Mouse (Mus musculus) heart, postnatal 36 days (tissue): Measurements from ENCODE around the gene Ifi35. TPM values are rescaled to one million over a fixed set of nuclear protein-coding genes. Genes with fewer than 3 reads are reported as not detected.
"Not testable (repeated sequence)": the region's sequence is repeated elsewhere in the genome, so short reads cannot be mapped to it uniquely, and the experiment has no call there.

Experiments
- DNase-seq, 2 experiments: peaks; one replicate each; pipeline ENCODE4 v3.0.0; 2021 to 2022
- intact Hi-C: fragments of 180-260 bp; cut with DNase I; formaldehyde crosslinking; loops from one replicate; pipeline ENCODE4 v1.15.1; 2025
- total RNA-seq, 2 experiments: library from RNA; stranded (reverse); gene quantifications; 2 replicates each; pipeline ENCODE4 v1.2.3; 2021

Gene Ifi35
- total RNA-seq: 10 to 100 TPM; 13.3 to 15.6 TPM

DNA sequence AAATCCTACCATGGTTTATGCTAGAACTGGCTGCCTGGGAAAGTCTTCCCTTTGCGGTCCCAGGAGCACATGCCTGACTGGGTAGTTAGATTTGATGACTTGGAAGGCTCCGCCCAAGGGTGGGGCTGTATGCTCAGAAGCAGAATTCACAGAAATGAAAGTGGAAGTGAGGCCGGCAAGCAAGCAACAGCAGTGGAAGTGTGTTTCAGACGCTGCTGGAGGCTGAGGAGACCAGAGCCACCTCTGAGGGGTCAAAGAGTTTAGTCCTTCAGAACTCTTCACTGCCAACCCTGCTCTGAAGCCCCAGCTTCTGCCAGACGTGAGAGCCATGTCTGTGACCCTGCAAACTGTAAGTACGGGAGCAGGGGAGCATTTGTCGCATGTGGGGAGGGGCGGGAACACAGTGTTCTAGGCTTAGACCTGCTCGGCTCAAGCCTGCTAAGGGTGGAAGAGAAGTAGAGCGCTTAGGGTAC is at the start of gene Ifi35:
Gene Ifi35 (plus strand): TSS at position 134 of the 473 bp plus-strand sequence.
- intact Hi-C loops: no loop called here

DNA sequence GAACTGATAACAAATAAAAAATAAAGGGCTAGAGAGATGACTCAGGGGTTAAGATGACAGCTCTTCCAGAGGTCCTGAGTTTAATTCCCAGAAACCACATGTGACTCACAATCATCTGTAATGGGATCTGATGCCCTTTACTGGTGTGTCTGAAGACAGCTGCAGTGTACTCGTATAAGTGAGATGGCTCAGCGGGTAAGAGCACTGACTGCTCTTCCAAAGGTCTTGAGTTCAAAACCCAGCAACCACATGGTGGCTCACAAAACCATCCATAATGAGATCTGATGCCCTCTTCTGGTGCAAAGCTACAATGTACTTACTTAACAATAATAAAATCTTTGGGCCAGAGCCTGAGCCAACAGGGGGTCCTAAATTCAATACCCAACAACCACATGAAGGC is 32.9 kb upstream of the Ifi35 start:
- intact Hi-C loops: no loop called here
- no peak for DNase-seq

More for the DNA sequence above, at the start of gene Ifi35:
- peak; percentile 80 for DNase-seq

GRCm38 (mm10) chr11:101416433-101417100 is 31.6 kb upstream of the Ifi35 start:
- no peak for DNase-seq
- intact Hi-C loops: no loop called here

DNA sequence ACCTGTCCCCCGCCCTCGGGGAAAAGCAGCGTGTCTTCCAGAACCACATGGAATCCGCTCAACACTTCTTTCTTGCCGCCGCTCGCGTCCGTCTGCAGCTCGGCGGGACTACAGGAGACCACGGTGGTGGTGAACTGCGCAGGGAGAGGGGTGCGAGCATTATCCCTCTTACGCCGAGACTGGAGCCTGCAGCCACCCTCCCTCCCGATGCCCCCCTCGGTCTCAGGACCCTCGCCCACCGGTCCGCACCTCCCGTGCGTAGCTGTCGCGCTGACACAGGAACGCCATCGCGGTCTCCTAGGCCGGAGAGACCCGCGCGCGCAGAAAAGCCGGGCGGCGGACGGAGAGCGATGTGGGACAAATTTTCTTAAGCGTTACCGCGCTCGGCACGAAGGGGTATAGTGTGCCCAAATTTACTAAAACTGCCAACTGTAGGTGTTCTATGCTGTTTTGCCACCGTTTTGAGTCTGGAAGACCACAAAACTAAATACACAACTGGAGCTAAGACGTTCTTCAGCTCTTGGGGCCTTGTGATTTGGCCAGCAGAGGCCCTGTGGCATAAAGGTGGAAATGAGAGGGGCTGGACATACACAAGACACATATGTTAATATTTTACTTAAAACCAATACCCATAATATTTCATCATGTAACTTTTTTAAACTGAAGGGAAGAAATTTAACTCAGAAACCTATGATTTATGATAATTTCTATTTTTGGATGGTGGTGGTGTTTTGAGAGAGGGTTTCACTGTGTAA is 30.9 kb upstream of the Ifi35 start, which contains the start of gene Aarsd1:
Gene Aarsd1 (minus strand): TSS at position 515 of the 755 bp plus-strand sequence.
- peak; percentile 94 to 95 for DNase-seq
- intact Hi-C loops: no loop called here

GRCm38 (mm10) chr11:101418991-101419390 is 29.2 kb upstream of the Ifi35 start:
- DNase-seq: no peak
- intact Hi-C loops: no loop called here

- intact Hi-C loops: no loop called here
- no peak for DNase-seq
Observed at GRCm38 (mm10) chr11:101419610-101420009, 28.6 kb upstream of the Ifi35 start.

DNA sequence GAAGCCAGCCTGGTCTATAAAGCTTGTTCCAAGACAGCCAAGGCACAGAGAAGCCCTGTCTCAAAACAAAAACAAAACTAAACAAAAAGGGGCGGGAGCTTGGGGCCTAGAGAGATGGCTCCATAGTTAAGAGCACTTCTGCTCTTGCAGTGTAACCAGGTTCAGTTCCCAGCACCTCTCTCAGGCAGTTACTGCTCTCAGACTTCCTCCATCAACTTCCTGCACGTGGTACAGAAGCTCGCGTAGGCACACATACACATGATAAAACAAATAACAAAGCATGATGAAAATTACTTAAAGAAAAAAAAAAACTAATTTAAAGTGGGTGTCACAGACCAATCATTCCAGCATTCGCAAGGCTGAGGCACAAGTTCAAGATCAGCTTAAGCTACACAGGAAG is 28.1 kb upstream of the Ifi35 start:
- no peak for DNase-seq
- intact Hi-C loops: no loop called here

GRCm38 (mm10) chr11:101424105-101424851 is 23.9 kb upstream of the Ifi35 start, which contains the start of gene Gm27029:
Gene Gm27029 (minus strand): TSS chr11:101424796.
- intact Hi-C loops: no loop called here
- peak in 1 of 2 experiments; percentile 45 for DNase-seq

DNA sequence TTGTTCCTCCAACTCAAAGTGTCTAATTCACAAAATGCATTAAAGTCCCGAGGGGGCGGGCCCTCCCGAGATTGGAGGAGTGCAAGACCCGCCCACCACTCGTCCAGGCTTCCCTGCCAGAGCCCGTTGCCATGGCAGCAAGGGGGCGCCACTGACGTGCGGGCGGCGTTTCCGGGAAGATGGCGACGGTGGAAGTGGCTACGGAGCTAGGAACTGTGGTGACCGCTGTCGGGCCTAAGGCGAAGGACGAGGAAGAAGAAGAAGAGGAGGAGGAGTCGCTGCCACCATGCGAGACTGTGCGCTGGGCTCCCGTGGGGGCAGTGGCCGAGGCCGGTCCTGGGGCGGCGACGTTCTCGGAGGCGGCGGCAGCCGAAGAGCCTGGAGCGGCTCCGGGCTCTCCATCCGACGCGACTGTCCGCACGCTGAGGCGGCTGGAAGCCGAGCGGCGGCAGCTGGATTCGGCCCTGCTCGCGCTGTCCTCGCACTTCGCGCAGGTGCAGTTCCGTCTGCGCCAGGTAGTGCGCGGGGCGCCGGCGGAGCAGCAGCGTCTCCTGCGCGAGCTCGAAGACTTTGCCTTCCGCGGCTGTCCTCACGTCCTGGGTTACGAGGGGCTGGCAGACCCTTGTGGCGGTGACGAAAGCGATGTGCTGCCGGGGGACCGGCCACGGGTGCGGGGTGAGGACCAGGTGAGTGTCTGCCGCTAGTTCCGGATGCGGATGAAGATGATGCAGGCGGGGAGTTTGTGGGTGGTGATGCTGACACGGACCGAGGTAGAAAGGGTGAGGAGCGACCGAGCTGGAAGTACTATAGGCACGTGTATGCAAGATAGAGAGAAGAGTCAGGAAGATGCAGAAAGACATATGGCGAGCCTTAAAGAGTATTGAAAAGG is 23.0 kb upstream of the Ifi35 start, which contains the start of the genes Rundc1 and Ptges3l:
Gene Rundc1 (plus strand): TSS at position 161 of the 889 bp plus-strand sequence.
Gene Ptges3l (minus strand): TSS at position 409 of the 889 bp plus-strand sequence.
- peak; percentile 98 to 99 for DNase-seq
- intact Hi-C loops: no loop called here

- intact Hi-C loops: no loop called here
- DNase-seq: no peak
Observed at GRCm38 (mm10) chr11:101426165-101426564, 22.0 kb upstream of the Ifi35 start.

DNA sequence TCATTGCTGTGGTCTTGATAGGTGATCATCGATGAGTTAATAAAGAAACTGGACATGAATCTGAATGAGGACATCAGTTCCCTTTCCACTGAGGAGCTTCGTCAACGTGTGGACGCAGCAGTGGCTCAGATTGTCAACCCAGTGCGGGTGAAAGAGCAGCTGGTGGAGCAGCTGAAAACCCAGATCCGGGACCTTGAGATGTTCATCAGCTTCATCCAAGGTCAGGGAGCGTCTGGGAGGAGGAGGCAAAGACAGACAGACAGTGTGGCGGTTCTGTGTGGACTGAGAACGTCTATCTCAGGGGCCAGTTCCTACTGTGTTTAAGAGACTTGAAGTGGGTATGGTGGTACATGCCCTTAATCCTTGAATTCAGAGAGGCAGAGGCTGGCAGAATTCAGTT is 16.9 kb upstream of the Ifi35 start:
- DNase-seq: no peak
- intact Hi-C loops: no loop called here

- no peak for DNase-seq
- intact Hi-C loops: no loop called here
Observed at GRCm38 (mm10) chr11:101433396-101433795, 14.8 kb upstream of the Ifi35 start.

DNA sequence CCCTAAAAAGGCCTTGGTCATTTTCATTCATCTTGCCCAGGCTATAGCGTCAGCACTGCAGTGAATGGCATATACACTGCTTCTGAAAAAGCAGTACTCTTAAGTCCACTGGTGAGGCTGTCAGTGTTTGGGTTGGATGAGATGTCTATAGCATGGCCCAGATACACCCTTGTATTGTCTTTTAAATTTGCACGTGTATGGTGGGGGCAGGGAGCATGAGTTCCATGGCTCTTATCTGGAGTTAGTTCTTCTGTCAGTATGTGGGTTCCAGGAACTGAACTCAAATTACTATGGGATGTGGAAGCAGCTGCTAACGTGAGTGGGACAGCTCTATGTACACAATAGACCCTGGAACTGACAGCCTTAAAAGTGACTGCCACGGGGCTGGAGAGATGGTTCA is 12.4 kb upstream of the Ifi35 start:
- no peak for DNase-seq
- intact Hi-C loops: no loop called here

DNA sequence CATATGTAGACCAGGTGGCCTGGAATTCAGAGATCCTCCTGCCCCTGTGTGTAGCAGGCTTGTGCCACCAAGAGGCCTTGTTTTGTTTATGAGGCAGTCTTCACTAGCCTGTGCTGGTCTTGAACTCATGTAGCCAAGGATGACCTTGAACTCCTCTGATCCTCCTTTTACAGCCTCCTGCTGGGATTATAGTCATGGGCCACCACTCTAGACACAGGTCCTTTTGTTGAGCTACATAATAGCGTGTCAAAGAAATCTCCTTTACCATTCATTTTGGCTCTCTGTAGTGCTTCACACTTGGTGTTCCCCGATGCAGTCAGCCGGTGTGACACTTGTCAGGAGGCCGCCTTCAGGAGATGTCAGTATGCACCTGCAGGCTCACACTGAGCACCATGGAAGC is 11.3 kb upstream of the Ifi35 start:
- intact Hi-C loops: no loop called here
- no peak for DNase-seq

GRCm38 (mm10) chr11:101438006-101438405 is 10.2 kb upstream of the Ifi35 start:
- intact Hi-C loops, DNase-seq: not testable (repeated sequence)

- not testable (repeated sequence) for DNase-seq
- intact Hi-C loops: loop anchor here (2.0 kb wide), 1 partner anchor 25 kb away; the partner anchor contains the start of gene Vat1
Observed at GRCm38 (mm10) chr11:101441450-101442126, 6.6 kb upstream of the Ifi35 start.

- intact Hi-C loops: loop anchor here (2.0 kb wide), 1 partner anchor 25 kb away; the partner anchor contains the start of gene Vat1
- peak; percentile 92 for DNase-seq
Observed at GRCm38 (mm10) chr11:101442127-101442693, 6.0 kb upstream of the Ifi35 start, which contains the start of gene Rpl27. Gene Rpl27 (plus strand): TSS chr11:101442298.

- DNase-seq: no peak
- intact Hi-C loops: loop anchor here (2.0 kb wide), 1 partner anchor 24 kb away; the partner anchor contains the start of gene Vat1
Observed at GRCm38 (mm10) chr11:101442760-101443159, 5.4 kb upstream of the Ifi35 start.

- intact Hi-C loops: no loop called here
- DNase-seq: no peak
Observed at GRCm38 (mm10) chr11:101446319-101446718, 1.9 kb upstream of the Ifi35 start.
